Mouse (Mus musculus) ES-E14 (cell line): ENCODE results near the gene Coa4. TPM values are rescaled to one million over a fixed set of nuclear protein-coding genes. Genes with fewer than 3 reads are reported as not detected.

ENCODE experiments used
- DNase-seq: peaks from one replicate; pipeline ENCODE4 v3.0.0-alpha.2; 2013; ENCODE audit warnings: low read depth, low spot score
- H3K27ac ChIP-seq: 2 replicates; pipeline ENCODE4 v1.5.1; 2012; ENCODE audit warnings: low read depth, mild to moderate bottlenecking, low read length, moderate library complexity, mixed read lengths; ENCODE audit not compliant: poor library complexity, insufficient read depth, severe bottlenecking
- H3K36me3 ChIP-seq: 2 replicates; pipeline ENCODE4 v1.6.1; 2012; ENCODE audit warnings: mild to moderate bottlenecking, low read length, moderate library complexity, mixed read lengths; ENCODE audit not compliant: control insufficient read depth, poor library complexity, insufficient read depth, severe bottlenecking
- H3K4me1 ChIP-seq, 2 experiments: fragments of 150-350 bp in 1 of 2; sonication (generic) in 1 of 2; 2 replicates each; pipeline ENCODE4 v1.6.1; 2012; ENCODE audit warnings: low read length in 2 of 2, mild to moderate bottlenecking in 1 of 2, mixed read lengths in 1 of 2; ENCODE audit not compliant: control insufficient read depth in 2 of 2, insufficient read depth in 2 of 2, poor library complexity in 1 of 2
- H3K4me3 ChIP-seq, 2 experiments: fragments of 150-350 bp in 1 of 2; sonication (generic) in 1 of 2; 2 replicates each; pipeline ENCODE4 v1.5.1; 2012; ENCODE audit warnings: low read length in 2 of 2, low read depth in 1 of 2, mild to moderate bottlenecking in 1 of 2, mixed read lengths in 1 of 2; ENCODE audit not compliant: insufficient read depth in 1 of 2, poor library complexity in 1 of 2, severe bottlenecking in 1 of 2
- H3K9ac ChIP-seq: 2 replicates; pipeline ENCODE4 v1.6.1; 2012; ENCODE audit warnings: low read depth, mild to moderate bottlenecking, low read length, mixed read lengths; ENCODE audit not compliant: poor library complexity, insufficient read depth, severe bottlenecking
- H3K9me3 ChIP-seq: fragments of 150-350 bp; sonication (generic); 2 replicates; pipeline ENCODE4 v1.6.1; 2012; ENCODE audit warnings: low read depth, mild to moderate bottlenecking, low read length; ENCODE audit not compliant: control insufficient read depth, insufficient read depth
- CHD2 ChIP-seq: IDR thresholded peaks from 2 replicates; pipeline ENCODE4 v1.6.1; 2014; ENCODE audit warnings: mild to moderate bottlenecking, low read depth, low read length, inconsistent platforms
- HCFC1 ChIP-seq: IDR thresholded peaks from 2 replicates; pipeline ENCODE4 v1.6.1; 2012; ENCODE audit warnings: low read length, inconsistent platforms, borderline replicate concordance; ENCODE audit not compliant: insufficient read depth
- MAFK ChIP-seq: IDR thresholded peaks from 2 replicates; pipeline ENCODE4 v1.6.1; 2014; ENCODE audit warnings: mild to moderate bottlenecking, low read depth, low read length, inconsistent platforms; ENCODE audit not compliant: insufficient read depth
- ZC3H11A ChIP-seq: IDR thresholded peaks from 2 replicates; pipeline ENCODE4 v1.6.1; 2012; ENCODE audit warnings: low read depth, mild to moderate bottlenecking, inconsistent platforms, low read length, borderline replicate concordance
- ZNF384 ChIP-seq: IDR thresholded peaks from 2 replicates; pipeline ENCODE4 v1.6.1; 2012; ENCODE audit warnings: low read depth, low read length, inconsistent platforms
- in situ Hi-C, 2 experiments: fragments of 600-800 bp; cut with MboI; formaldehyde crosslinking; loops; one replicate each; pipeline ENCODE4 v1.15.1; 2025; ENCODE audit warnings: low sequenced_read_pairs in 2 of 2, inconsistent platforms in 1 of 2; ENCODE audit not compliant: unreplicated experiment in 2 of 2
- total RNA-seq: library from RNA; depleted of rRNA; stranded (reverse); fragments of 300-350 nt; gene quantifications from 2 replicates; pipeline ENCODE4 v1.2.3, GENCODE M21; 2012; rRNA removed

Gene Coa4
- total RNA-seq: 11.3 and 14.6 TPM in 2 replicates

DNA sequence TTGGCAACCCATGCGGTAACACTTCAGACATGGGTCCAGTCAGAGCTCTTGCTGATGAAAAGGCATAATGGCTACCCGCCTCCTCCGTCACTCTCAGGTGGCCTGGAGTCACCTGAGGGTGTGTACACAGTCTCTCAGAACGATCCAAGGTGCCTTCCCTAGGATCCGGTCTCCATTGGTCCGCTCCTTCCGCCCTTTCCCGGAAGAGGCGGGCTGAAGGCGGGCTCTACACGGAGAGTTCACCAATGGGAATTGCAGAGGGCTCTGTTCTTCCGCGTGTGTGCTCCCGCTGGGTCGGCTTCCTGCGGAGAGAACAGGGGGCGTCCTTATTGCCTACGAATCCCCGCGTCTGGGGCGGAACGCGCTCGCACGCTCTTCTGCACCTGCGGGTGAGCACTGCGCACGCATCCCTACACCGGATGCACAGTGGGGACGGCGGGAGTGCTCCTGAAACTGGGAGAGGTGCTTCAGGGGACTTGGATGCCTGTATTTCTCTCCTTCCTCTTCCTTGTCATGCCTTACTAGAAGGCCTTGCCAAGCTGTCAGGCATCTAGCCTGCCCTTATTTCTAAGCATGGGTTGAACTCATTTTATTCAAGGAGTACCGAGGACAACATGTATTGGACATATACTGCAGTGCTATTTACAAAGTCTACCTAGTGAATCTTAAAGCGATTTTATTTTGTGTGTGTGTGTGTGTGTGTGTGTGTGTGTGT lies at the start of gene Coa4:
Gene Coa4, plus strand, starts transcription at position 268 of the 715 bp plus-strand sequence.
- Histone ChIP-seq H3K9me3 (no peaks in the 10 kb centered on the region), H3K27ac (peak within 1 kb of the TSS; percentile 6; the same call in 1 of the 2 replicates), H3K4me3 (peak within 1 kb of the TSS; percentile 58 to 95), H3K36me3 (peaks cover 6% of the 10 kb centered on the region; the same call in 1 of the 2 replicates), H3K9ac (peak within 1 kb of the TSS; percentile 44), H3K4me1 (peaks cover 0 to 2% of the 10 kb centered on the region in 2 experiments; a peak in 1 of 4 replicates)
- in situ Hi-C loops: no loop called here
- DNase-seq: peak; percentile 92
- TF ChIP-seq ZNF384 (no peak), MAFK (no peak), HCFC1 (no peak; the same call in 1 of the 2 replicates), ZC3H11A (no peak), CHD2 (no peak)

DNA sequence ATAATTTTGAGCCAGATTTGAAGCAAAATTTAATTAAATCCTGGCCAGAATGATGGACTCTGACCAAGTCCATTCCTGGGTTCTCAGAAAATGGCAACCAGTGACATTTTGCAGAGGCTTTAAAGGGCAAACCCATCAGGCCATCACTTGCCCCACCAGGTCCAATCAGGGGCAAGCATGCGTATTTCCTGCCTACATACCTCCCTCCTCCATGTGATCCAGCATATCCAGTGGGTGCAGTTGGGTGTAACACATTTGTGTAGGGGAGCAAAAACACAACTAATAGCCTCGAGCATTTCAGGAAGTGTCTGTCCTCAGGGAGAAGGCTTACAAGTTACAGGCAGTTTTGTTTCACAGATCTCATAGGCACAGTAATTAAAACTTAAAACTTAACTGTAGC lies 49.6 kb upstream of the Coa4 start:
- no peak overlapping the region for H3K9ac ChIP-seq
- DNase-seq: no peak
- in situ Hi-C loops: no loop called here

DNA sequence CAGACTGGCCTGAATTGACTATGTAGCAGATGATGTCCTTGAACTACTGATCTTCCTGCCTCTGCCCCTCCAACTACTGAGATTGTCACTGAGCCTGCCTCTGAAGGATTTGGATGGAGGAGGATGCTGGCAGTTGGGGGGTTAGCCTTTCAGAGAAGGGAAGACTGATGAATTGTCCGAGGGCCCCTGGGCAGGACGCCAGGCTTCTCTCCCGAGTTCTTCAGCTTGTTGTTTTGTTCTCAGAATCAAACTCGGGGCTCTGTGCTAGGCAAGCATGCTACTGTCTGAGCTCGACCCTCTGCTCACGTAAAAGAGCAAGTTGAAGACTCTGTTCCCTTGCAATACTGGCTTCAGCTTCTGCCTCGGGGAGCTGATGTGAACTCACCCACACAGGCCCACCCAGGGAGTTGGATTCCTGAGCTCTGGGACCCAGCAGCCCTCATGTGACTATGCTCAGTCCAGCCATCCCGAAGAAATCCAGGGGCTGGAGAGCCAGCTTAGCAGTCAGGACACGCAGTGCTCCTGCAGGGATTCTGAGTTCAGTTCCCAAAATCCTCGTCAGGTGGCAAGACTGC lies 48.3 kb upstream of the Coa4 start:
- H3K36me3 ChIP-seq: no peaks in the 10 kb centered on the region
- in situ Hi-C loops: no loop called here
- no peak overlapping the region for H3K4me3 ChIP-seq
- H3K9me3 ChIP-seq: no peaks in the 10 kb centered on the region
- DNase-seq: no peak
- no peak for TF ChIP-seq CHD2
- TF ChIP-seq MAFK: no peak
- no peak for TF ChIP-seq ZC3H11A
- TF ChIP-seq ZNF384: no peak
- TF ChIP-seq HCFC1: no peak
- H3K9ac ChIP-seq: no peak overlapping the region
- no peak overlapping the region for H3K27ac ChIP-seq
- H3K4me1 ChIP-seq: no peaks in the 10 kb centered on the region

More for the DNA sequence above, 49.6 kb upstream of the Coa4 start:
- H3K4me3 ChIP-seq: no peak overlapping the region
- H3K9me3 ChIP-seq: no peaks in the 10 kb centered on the region
- TF ChIP-seq CHD2 (no peak), MAFK (no peak), HCFC1 (no peak)
- H3K36me3 ChIP-seq: no peaks in the 10 kb centered on the region
- H3K4me1 ChIP-seq: no peaks in the 10 kb centered on the region
- no peak overlapping the region for H3K27ac ChIP-seq

DNA sequence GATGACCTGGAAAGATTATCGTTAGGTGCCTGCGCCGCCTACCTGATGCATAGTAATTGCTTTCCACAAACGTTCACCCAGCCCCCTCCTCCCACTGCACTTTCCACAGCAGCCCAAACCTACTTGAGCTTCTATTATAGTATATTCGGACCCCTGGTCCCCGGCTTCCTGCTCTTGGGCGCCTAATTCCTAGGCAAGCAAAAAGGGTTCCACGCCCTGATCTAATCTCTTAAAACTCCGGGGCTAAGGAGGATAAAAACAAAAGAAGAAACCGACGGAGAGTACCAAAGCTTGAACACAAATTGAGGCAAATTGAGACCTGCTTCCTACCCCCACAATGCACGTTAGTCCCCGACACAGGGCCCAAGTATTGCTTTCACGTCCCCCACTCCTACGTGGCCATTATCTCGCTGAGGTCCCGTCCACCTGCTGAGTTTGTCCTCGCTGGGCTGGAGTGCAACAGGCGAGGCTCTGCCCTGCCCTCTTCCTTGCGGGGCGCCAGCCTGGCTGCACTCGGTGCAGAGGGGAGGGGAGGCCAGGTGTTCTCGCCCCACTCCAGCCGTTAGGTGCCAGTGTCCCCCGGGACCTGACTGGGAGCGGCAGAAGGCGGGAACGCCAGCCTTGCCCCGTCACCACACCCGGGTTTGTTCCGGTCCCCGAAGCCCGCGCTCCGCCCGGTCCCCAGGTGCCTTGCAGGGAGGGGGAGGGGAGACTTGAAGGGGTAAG lies 44.3 kb upstream of the Coa4 start:
- peaks cover 1 to 18% of the 10 kb centered on the region in 2 experiments; a peak in 2 of 4 replicates for H3K4me1 ChIP-seq
- in situ Hi-C loops: no loop called here
- H3K4me3 ChIP-seq: peak overlapping the region; percentile 74 to 94
- no peaks in the 10 kb centered on the region for H3K9me3 ChIP-seq
- peak overlapping the region; percentile 78 for H3K9ac ChIP-seq
- peak overlapping the region; percentile 68 for H3K27ac ChIP-seq
- peaks cover 30% of the 10 kb centered on the region for H3K36me3 ChIP-seq
- no peak for DNase-seq
- TF ChIP-seq CHD2 (no peak), ZC3H11A (no peak), ZNF384 (no peak), MAFK (no peak), HCFC1 (no peak)
